In the genomic region with DNA sequence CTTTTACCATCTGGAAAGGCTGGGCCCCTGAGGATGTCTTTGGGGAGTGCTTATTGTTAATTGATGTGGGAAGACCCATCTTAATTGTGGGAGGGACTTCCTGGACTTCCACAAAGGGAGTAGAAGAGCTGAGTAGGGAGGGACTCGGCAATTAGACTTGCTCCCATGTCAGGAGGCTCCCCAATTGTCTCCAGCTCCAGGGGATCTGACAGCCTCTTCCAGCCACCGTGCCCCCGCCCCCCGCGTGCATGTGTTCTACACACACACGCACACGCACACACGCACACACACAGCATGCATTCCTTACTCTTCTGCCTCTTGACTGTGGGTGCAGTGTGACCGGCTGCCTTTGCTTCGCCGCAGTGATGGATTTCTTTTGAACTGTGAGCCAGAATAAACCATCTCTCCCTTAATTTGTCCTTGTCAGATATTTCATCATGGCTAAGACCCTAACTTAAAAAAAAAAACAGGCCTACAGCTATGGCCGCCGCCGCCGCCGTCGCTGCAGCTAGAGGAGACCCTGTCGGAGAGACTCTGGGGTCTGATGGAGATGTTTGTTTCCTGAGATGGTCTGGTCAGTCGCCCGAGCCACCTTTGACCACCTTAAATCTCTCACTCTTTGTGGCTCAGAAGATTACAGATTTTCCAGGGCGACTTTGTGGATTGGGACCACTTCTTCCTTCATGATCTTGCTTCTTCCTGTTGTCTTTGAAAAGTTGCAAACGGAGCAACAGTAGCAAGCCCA, we compare ENCODE assay signal across 9 mouse cellular contexts. TPM values are rescaled to one million over a fixed set of nuclear protein-coding genes. Genes with fewer than 3 reads are reported as not detected.
DNase-seq lines count a peak whose midpoint lies in the region; ATAC-seq lines count a peak whose summit lies in the region.
"Had no signal": no experiment of that assay in that cellular context is flagged by ENCODE, and none has a peak within 500 bp of the region (broad histone marks: within the 10 kb centered on the region; RNA-seq: fewer than 3 reads in every experiment).

No protein-coding gene starts in this region.

- DNase-seq in gastrocnemius, postnatal 14 days = peak; percentile 21
- DNase-seq in gastrocnemius, adult 8-10 months (ENCODE audit: low spot score in 2 of 2) = no peak
- peak; percentile 44 to 55 for DNase-seq in kidney, postnatal 25 days

- H3K27ac ChIP-seq in brown adipose tissue, adult 24 weeks (replicated peaks; ENCODE audit: low read depth, low read length) = 0 out of 2 replicates have a peak overlapping the region, but pooled peaks have one; percentile 29
- peak overlapping the region; percentile 29; the same call in 1 of the 2 replicates for H3K27ac ChIP-seq in heart, embryonic 11.5 days (ENCODE audit: low read depth, low read length)
- 0 out of 2 replicates have a peak overlapping the region, but pooled peaks have one; percentile 37 for H3K27ac ChIP-seq in midbrain, embryonic 13.5 days

- H3K4me1 ChIP-seq in brown adipose tissue, adult 24 weeks (ENCODE audit: control insufficient read depth, insufficient read depth, insufficient read length, low read length) = peaks cover 3% of the 10 kb centered on the region; the same call in 1 of the 2 replicates
- no peaks in the 10 kb centered on the region for H3K4me1 ChIP-seq in heart, embryonic 11.5 days (ENCODE audit: control insufficient read depth, insufficient read depth, low read length)
- H3K4me1 ChIP-seq in midbrain, embryonic 13.5 days (replicated peaks) = peaks cover 8% of the 10 kb centered on the region; the same call in 1 of the 2 replicates

- H3K36me3 ChIP-seq in heart, embryonic 11.5 days (ENCODE audit: control insufficient read depth, insufficient read depth, low read length) = no peaks in the 10 kb centered on the region
- H3K36me3 ChIP-seq in midbrain, embryonic 13.5 days = no peaks in the 10 kb centered on the region
- H3K36me3 ChIP-seq: G1E had no signal

- H3K4me2 ChIP-seq in heart, embryonic 11.5 days = peak overlapping the region; percentile 70
- H3K4me2 ChIP-seq in midbrain, embryonic 13.5 days (replicated peaks) = peak overlapping the region; percentile 64

- H3K4me3 ChIP-seq in brown adipose tissue, adult 24 weeks (ENCODE audit: insufficient read depth, low read depth, low read length) = peak overlapping the region; percentile 65
- peak overlapping the region; percentile 47 for H3K4me3 ChIP-seq in heart, embryonic 11.5 days (ENCODE audit: low read depth, low read length)
- H3K4me3 ChIP-seq in midbrain, embryonic 13.5 days (replicated peaks) = peak overlapping the region; percentile 40

- ATAC-seq in heart, embryonic 11.5 days (replicated peaks; ENCODE audit: insufficient number of reproducible peaks, low FRiP score, low TSS enrichment) = peak; percentile 42
- ATAC-seq in midbrain, embryonic 13.5 days = peak; percentile 64
- ATAC-seq in monocyte, adult 5-6 weeks (replicated peaks; ENCODE audit: insufficient number of reproducible peaks, low FRiP score, low TSS enrichment, poor library complexity, severe bottlenecking) = no peak
- no peak for ATAC-seq in erythroid progenitor cell, adult 5-6 weeks (replicated peaks; ENCODE audit: low FRiP score, poor library complexity, severe bottlenecking)

- no peaks in the 10 kb centered on the region for H3K27me3 ChIP-seq in heart, embryonic 11.5 days (ENCODE audit: control insufficient read depth, insufficient read depth, low read length)
- H3K27me3 ChIP-seq in midbrain, embryonic 13.5 days = peaks cover 2% of the 10 kb centered on the region; the same call in 1 of the 2 replicates

- intact Hi-C loops in gastrocnemius, postnatal 14 days (cut with DNase I; ENCODE audit: low total_unique reads) = loop anchor here (5.0 to 10.0 kb wide), 2 partner anchors 56 to 99 kb away; partner anchors contain the start of gene Fgfbp3

- WGBS in heart, embryonic 11.5 days (ENCODE audit: insufficient replicate concordance) = 7% methylated on average over 22 of the region's 22 CpGs
- 3% methylated on average over 21 of the region's 22 CpGs for WGBS in midbrain, embryonic 13.5 days

- peak overlapping the region; percentile 61 for H3K9ac ChIP-seq in heart, embryonic 11.5 days (ENCODE audit: low read depth, low read length)
- H3K9ac ChIP-seq in midbrain, embryonic 13.5 days (replicated peaks) = peak overlapping the region; percentile 59

- no peaks in the 10 kb centered on the region for H3K9me3 ChIP-seq in heart, embryonic 11.5 days (replicated peaks; ENCODE audit: control insufficient read depth, low read length)
- H3K9me3 ChIP-seq in midbrain, embryonic 13.5 days = no peaks in the 10 kb centered on the region
- H3K9me3 ChIP-seq: G1E had no signal

RNA-seq across cellular contexts. Expression of gene Tnks2, which starts 15.7 kb away (rescaled TPM):
- 100 to 1,000 TPM; 109 to 116 TPM for total RNA-seq in gastrocnemius, postnatal 14 days (2021)
- total RNA-seq in gastrocnemius, adult 8-10 months (2022) = 100 to 1,000 TPM; 100 to 133 (median 108) TPM
- 31.2 and 34.7 TPM in 2 replicates for polyA plus RNA-seq in brown adipose tissue, adult 24 weeks (2012; ENCODE audit: insufficient read depth, insufficient read length, missing spikeins)
- polyA plus RNA-seq in heart, embryonic 11.5 days (2014; fragmentation: Nextera tagmentation; extraction: Ambion mirVana) = 60.5 and 64.3 TPM in 2 replicates
- 53.0 and 63.7 TPM in 2 replicates for polyA plus RNA-seq in midbrain, embryonic 13.5 days (2015; fragmentation: Nextera tagmentation; extraction: Ambion mirVana)
- total RNA-seq in monocyte, adult 5-6 weeks (2017) = 175 to 230 TPM (median 207 TPM) in 3 replicates
- total RNA-seq in erythroid progenitor cell, adult 5-6 weeks (2015; ENCODE audit: low replicate concordance) = 27.2 and 41.1 TPM in 2 replicates
- 29.4 and 41.8 TPM in 2 replicates for total RNA-seq in erythroid progenitor cell, adult 5-6 weeks (2017; ENCODE audit: low replicate concordance)

Comparison
In these comparisons a context has a peak if more than half of its experiments do, and no peak if none do; other contexts are left out.
1. DNase-seq: peak in gastrocnemius, postnatal 14 days (single experiment) and kidney, postnatal 25 days (2 of 2); none in gastrocnemius, adult 8-10 months (0 of 2).
2. ATAC-seq: peak in heart, embryonic 11.5 days (single experiment) and midbrain, embryonic 13.5 days (single experiment); none in monocyte, adult 5-6 weeks (single experiment) and erythroid progenitor cell, adult 5-6 weeks (single experiment).
3. Peak in every context shown above with its lines, with median percentiles within 50 percentile points of each other: H3K27ac ChIP-seq and H3K4me3 ChIP-seq.